Mouse (Mus musculus) thymus, postnatal 4 days (tissue): Measurements from ENCODE around the gene Csnk1e.

ENCODE experiments used
- DNase-seq: peaks from one replicate; pipeline ENCODE4 v3.0.0; 2021

Gene Csnk1e

DNA sequence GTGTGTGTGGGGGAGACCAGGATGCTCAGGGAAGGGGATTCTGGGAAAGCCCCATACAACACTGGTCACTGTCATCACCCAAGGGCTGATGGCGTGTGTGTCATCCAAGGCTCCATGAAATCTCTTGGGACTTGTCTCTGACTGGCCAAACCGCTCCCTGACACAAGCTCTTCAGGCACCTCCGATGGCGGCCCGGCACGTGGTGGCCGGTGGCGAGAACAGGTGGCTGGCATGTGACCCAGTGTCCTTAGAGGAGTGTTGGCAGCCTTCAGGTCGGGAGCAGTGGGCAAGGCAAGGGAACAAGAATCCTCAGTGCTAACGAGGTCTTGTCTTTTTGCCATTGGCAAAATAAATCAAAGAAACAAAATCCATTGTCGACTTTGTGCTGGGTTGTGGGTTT is 36.7 kb downstream of the Csnk1e start:
- DNase-seq: no peak

DNA sequence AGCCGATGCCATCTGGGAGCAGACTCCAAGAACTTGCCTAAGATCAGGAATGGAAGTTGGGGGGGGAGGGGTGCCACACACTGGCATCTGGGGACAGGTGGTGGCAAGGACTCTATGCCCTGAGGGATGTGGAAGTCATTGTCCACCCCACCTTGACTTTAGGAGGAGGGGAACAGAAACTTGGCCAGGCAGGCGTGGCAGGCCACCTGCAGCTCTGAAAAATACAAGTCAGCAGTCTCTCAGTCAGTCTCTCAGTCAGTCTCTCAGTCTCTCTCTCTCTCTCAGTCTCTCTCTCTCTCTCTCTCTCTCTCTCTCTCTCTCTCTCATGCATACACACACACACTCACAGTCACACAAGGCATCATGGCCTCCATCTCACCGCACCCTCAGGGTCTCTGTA is 37.1 kb downstream of the Csnk1e start:
- no peak for DNase-seq

DNA sequence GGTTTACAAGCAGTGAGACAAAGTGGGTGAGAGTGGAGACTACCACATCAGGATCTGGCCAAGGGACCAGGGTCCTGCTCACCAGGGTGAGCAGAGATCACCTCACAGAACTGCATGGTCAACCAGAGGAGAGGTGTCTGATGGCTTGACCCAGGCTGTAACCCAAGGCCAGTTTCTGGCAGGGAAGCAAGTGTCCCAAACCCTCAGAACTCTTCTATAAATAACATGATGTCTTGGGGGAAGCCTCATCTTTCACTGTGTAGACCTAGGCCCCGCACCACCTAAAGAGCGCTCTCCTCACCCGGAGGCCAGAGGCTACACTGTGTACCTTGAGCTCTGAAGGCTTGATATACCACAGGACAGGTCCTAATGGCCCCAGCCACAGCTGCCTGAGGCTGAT is 38.0 kb downstream of the Csnk1e start:
- DNase-seq: no peak

DNA sequence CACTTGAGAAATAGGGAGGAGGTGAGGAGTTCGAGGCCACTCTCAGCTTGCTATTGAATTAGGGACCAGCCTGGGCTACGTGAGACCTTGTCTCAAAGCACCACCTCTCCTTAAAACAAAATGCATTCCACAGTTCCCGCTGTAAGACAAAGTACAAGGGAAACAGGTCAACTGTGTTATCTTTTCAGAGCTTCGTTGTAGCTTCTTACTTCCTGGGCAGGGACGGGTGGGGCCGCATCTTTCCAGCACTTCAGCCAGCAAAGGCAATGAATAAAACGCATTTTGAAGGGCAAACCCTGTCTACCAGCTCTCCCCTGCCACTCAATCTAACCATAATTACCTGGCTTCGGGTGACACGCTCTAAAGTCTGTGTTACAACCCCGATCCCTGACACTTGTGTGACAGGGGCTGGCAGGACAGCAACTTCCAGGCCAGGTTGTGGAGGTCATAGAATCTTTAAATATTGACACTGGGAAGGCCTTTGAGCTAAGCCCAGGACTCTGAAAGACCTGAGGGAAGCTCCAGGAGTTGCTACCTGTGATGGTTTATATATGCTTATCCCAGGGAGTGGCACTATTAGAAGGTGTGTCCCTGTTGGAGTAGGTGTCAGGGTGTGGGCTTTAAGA is 38.8 kb downstream of the Csnk1e start:
- no peak for DNase-seq

DNA sequence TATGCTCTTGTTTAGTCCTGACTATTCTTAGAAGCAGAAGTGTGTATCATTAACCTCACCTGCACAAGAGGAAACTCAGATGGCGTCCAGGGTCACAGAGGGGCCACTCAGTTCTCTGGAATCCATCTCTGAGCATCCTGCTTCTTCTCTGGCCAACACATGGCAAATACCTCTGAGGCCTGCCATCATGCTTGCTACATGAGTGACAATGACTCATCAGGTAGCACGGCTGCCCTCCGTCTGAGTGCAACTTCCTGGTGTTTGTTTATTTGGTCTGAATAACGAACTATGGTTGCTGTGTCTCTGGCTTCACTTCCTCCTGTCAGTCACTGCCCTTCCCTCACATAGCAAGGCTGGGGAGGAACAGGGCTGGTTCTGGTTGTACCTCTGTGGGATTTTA is 40.9 kb downstream of the Csnk1e start:
- no peak for DNase-seq

DNA sequence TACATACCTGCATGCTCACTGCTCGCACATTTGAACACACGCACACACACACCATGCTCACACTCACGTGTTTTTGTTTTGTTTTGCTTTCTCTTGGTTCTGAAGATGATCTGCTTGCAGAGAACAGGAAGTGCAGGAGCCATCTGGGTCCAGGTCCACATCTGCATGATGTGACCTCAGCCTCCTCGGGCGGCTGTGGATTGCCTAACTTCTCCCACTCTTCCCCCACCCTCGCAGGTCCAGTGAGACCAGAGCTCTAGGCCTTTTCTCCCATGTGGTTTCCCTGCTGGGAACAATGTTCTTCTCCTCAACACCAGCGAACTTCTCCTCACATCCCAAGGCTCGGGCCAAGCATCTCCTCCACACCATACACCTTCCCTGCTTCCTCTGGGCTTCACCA is 41.6 kb downstream of the Csnk1e start:
- no peak for DNase-seq

DNA sequence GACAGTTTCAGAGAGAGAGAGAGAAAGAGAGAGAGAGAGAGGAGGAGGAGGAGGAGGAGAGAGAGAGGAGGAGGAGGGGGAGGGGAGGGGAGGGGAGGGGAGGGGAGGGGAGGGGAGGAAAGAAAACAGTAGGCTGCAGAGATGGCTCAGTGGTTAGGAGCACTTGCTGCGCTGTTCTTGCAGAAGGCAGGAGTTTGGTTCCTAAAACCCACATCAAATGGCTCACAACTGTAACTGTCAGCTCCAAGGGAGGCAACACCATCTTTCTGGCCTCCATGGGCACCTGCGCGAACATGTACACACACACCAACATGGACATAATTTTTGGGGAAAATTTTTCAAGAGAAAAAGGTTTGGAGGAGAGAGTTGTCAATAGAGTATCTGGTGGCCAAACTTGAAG is 42.2 kb downstream of the Csnk1e start:
- DNase-seq: no peak

DNA sequence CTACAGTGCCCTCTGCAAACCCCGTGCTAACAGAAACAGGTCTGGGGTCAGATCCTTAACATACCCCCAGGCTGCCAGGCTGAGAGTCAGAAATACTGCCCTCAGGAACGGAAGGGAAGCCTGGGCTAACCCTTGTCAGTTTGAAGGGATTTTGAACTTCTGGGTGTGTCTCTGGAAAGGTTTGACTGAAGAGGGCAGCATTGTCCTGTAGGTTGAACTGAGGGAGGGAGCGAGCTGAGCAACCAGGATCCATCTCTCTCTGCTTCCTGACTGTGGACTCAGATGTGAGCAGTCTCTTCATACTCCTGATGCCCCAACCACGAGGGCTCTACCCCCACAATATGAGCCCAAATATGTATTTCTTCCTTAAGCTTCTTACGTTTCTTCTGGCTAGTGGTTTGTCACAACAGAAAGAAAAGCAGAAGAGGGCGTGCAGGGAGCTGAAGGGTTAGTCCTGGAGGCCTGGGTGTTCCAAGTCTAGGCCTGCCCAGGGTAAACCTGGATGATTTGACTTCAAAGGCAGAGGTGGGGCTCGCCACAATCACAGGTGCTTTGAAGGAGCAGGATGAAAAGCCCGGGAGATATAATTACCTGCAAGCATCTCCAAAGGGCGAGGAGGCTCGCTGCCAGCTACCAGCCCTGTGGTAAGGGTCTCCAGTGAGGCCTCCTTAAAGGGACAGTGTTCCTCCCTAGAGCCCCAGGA is 43.9 kb downstream of the Csnk1e start:
- DNase-seq: no peak

DNA sequence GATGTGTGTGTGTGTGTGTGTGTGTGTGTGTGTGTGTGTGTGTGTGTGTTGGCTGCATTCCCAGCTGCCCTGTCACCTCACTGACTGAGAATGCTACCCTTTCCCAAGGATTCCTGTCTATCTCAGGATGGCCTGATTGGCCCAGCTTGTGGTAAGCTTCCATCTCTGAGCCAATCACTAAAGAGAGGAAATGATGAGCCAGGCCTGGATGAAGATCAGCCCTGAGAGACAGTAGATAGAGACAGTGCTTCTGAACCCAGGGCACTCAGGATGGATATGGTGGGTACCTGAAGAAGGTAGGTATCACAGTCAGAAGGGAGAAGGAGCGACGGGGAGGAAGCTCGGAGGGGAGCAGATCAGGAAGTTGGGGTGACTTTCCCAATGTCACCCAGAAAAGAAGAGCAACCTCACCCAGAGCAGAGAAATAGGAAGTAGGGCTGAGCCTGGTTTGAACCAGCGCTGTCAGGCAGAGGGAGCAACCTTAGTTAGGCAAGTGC is 46.2 kb downstream of the Csnk1e start:
- no peak for DNase-seq

DNA sequence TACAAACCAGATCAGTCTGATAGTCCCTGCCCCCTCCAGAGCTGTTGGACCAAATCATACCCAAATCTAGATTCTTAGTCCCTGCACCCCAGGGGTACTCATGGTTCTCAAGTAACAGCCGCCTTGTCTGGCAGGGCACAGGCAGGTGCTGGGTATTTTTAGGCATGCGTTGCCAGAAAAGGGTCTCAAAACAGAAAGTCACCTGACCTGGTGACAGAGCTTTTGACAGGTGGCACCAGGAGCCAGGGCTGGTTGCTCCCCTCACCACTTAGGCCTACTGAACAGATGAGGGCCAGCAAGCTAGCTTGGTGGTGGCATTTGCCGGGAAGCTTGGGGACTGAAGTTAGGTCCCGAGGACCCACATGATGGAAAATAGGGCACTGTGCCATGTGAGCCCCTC is 48.8 kb downstream of the Csnk1e start:
- DNase-seq: peak; percentile 50

DNA sequence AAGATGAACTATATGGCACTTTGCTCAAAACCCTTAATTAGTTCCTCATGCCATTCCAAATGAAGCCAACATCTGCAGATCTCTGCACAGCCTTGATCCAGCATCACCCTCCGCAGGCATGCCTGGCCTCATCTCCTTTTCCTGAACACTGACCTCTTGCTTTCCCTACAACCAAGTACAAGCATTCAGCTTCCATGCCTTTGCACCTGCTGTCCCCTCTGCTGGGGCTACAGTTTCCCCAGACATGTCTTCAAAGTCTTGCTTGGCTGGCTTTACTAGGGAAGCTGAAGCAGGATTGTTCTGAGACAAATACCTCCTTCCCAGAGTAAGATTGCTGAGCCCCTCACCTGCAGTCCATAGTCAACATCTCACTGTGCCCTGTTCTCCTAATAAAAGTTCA is 51.1 kb downstream of the Csnk1e start:
- DNase-seq: no peak

DNA sequence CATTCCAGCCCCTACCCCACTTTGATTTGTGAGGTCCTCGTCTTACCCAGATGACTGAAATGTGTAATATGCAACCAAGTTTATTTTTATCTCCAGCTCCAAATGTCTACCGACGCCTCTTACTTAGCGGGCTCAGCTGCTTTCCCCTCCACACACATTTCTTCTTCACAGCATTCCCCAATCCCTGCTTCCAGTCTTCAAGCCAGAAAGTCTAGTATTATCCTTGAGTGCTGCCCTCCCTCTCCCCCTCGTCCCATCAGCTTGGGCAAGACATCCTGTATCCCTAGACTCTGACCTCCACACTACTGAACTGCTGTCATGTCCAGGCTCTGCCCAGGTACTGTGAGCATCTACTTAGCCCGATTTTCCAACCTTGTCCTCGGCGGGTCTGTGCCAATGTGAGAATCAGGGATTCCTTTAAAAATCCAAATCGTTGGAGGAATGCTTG is 51.6 kb downstream of the Csnk1e start:
- no peak for DNase-seq

DNA sequence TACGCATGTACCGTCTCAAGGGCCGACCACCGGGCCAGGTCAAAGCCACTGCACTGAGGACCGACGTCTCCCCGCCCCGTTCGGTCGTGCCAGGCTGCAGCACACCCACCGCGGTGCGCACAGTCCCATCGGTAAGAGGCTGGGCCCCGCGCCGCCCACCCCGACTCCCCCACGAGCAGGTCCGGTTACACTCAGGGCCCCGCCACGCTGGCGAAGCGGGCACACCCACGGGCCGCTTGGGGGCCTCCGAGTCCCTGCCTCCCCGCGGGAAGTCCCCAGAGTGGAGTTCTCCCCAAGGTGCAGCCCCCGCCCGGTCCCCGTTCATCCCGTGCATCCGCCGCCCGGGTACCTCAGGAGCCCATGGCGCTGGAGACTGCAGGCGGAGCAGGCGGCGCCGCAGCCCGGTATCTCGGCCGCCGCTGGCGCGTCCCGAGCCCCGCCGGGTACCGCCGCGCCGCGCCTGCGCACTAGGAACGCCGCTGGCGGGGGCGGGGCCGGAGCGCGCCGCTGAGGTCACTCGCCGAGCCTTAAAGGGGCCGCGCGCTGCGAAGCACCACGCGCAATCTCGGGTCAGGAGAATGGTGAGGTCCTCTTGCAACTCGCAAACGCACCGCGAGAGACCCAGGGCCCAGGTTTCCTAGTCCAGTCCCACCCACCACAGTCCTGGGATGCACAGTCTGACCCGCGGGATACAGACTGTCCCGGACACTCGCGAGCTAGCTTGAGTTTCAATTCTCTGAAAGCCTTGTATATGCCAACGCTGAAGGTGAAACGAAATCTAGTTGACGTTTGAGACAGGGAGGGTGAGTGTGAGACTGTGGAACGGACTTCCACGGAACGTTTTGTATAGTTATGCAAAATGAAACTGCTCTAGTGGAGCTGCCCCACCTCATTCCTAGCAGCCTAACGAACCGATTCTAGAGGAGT is 52.3 kb downstream of the Csnk1e start, which contains the start of gene Tmem184b:
TSS of gene Tmem184b (minus strand) at position 734 of the 927 bp plus-strand sequence.
- peak; percentile 92 for DNase-seq

DNA sequence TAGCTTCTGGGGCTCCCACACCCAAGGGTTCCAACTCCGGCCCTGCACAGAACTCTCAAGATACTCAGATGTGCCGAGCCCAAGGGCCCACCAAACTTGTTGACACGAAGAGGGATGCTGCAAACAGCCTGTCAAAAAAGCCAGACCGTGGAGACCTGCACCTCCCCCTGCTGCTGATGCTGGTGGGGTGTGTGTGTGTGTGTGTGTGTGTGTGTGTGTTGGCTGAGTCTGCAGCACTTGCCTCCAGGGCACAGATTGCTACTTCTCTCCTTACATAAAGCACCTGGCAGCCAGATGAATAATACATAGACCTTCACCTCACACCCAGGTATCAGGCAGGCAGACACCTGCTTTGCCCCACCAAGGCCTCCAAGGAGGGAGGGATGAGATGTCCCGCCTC is 53.2 kb downstream of the Csnk1e start:
- peak; percentile 45 for DNase-seq

DNA sequence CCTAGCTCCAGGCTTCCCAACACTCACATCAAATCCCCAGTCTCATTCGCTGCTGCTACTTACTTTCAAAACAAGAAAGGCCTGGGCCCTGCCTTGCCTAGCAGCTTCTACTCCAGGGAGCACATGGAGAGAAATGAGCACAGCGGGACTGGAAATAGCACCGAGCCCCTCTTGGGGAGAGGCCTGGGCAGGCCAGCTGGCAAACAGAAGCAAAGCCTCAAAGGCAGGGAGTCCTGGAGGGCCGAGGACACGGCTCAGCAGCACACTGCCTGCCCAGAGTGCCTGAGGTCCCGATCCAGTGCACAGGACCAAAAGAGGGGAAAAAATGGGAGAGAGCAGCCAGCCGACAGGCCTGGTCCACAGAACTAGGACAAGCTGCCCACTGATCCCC is 54.4 kb downstream of the Csnk1e start:
- DNase-seq: no peak

DNA sequence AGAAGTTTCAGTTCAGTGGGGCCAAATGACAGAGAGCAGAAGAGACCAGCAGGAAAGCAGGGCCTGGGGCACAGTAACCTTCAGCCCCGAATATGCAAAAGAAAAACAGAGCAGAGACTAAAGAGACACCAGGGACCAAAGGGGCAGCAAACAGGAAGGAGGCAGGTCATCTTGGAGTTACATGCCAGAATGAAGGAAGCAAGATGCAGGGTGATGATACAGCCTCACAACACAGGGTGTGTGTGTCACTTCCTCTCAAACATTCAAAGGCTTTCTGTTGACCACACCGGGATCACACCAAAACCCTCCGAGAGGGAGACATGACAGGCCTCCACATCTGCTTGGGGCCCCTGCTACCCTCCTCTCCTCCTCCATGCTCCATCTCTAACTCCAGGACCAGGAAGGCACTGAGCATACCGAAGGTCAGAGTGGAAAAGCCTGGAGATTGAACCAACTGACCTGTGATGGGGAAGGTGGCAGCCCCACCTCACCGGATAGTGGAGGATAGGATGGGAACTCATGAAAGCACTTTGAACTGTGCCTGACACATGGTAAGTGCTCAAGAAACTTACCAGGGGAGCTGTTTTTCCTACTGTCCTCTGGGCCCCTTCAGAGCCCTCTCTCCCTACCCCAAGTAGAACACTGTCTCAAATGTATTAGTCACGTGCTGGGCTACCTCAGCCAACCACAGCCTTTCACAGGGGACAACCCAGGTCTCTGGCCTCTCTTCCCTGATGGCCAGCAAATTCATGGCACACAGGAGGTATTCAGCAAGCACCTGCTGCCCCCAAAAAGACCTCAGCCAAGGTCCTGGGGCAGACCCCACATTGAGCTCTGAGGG is 55.0 kb downstream of the Csnk1e start:
- DNase-seq: no peak

DNA sequence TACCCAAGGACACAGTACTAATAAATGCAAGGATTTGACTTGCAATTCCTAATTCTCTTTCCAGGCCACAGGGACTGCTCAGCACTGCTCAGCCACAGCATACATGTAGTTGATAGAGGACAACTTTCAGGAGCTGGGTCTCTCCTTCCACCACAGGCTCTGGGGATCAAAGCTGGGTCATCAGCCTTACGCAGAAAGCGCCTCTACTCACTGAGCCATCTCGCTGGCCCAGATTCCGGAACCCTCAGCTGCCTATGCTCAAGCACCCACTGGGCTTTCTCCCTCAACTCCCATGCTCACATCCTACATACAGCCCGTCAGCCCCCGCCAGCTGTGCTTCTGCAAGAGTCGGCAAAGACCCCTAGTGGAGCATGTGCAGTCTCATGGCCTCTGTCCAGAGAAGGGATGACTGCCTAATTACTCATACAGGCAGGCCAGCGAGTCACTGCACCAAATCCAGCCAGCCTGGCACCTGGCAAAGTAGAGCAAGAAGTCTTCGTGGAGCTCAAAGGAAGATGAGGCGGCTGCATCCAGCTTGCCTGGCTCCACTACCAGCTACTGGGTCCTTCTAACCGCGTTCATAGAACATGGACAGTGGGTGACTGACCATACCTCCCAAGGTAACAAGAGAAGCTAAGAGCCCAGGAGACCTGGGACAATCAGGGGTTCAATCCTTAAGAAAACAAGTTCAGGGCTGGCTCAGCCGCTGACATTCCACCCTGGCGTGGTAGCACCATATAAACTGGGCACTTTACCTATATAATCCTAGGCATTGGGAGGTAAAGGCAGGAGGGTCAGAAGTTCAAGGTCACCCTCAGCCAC is 55.9 kb downstream of the Csnk1e start:
- DNase-seq: no peak

DNA sequence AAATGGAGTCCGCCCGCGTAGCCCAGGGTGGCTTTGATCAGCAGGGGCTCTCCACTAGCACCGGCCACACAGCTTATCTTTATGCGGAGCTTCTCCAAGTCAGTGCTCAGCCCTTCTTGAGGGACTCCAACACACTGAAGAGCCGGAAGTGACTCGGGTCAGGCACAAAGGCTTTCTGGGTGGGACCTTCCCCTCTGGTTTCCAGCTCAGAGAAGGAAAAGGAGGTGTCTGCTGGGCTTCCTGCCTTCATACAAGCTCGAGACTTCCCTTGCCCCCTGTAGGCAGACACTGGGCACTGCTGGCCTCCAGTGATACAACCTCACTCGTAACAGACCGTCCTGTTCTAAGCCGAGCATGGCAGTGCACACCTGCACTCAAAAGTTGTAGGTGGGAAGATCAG is 58.6 kb downstream of the Csnk1e start:
- DNase-seq: peak; percentile 81

DNA sequence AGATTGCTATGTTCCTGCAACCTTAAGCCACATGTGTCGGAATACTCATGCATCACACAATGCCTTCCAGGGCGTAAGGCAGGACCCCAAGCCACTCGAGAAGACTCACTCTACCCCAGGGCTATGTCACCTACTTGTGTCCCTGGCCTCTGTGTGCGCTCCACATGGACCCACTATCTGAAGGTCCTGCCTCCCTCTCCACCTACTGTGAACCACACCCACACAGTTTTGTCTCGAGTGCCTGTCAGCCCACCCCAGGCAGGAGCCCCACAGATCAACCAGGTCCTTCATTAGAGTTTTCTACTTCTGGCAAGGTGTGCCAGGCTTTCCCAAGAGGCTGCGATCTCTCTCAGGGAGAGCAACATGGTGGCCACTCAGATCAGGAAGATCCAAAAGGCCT is 60.1 kb downstream of the Csnk1e start:
- DNase-seq: no peak

DNA sequence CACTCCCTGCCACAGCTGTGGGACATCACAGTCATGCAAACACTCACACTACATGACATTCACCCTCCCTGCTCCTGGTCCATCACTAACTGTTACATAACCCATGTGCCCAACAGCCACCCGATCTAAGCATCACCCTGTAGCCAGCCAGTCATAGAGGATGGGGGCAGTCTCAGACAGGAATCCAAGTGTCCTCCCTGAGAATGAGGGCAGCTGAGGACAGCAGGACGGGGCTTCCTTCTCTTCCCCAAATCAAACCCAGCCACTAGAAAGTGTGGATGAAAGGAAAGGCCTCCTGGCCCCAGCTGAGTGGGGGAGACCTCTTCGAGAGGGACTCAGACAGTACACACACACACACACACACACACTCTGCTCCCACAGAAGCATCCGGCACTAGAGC is 60.5 kb downstream of the Csnk1e start:
- DNase-seq: no peak

DNA sequence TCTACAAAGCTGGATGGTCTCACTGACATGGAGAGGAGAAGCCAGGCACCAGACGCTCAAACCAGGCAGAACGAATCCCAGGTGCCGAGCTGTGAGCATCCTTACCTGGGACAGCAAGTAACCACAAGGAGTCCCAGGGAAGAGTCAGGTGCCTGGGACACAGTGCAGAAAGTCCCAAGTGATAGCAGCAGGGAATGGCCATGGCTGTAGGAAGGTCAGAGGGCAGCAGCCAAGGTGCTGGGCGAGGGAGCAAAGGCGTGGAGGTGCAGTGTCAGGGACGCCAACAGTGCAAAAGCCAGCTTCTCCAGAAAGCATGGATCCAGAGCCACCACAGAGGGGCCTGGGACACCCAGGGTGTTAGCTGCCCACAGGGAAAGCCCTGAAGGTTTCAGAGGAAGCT is 62.3 kb downstream of the Csnk1e start:
- no peak for DNase-seq

DNA sequence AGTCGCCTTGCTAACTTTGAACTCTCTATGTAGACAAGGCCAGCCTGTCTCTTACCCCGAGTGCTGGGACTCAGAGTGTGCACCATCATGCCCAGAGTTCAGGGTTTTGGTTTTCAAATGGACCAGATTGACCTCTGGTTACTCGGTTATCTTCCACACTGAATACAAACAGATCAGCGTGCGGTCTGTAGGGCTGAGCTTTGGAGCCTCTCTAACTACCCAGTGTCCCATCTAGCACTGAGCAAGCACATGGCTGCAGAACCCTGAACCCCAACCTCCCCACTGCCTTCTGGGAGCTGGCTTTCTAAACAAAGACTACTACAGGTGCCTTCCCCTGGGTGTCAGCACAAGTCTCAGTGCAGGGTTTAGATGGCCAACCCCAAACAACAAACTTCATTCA is 62.8 kb downstream of the Csnk1e start:
- no peak for DNase-seq
